Mouse (Mus musculus): ENCODE measurements around the gene Adck1. TPM values are rescaled to one million over a fixed set of nuclear protein-coding genes. Genes with fewer than 3 reads are reported as not detected.
A peak's percentile ranks its signal among the peaks of the same experiment; 100 is the strongest.

Gene Adck1
- polyA plus RNA-seq, 1 experiment from 2014 or later = 18.4 TPM

- Histone ChIP-seq H3K4me1 (replicated peaks; ENCODE audit: control insufficient read depth, insufficient read depth, low read length) (no peaks in the 10 kb centered on the region; the same call in 1 of the 2 replicates), H3K36me3 (ENCODE audit: control insufficient read depth, insufficient read depth, low read length) (no peaks in the 10 kb centered on the region), H3K27me3 (replicated peaks; ENCODE audit: control insufficient read depth, insufficient read depth, low read length) (no peaks in the 10 kb centered on the region), H3K4me3 (ENCODE audit: low read depth, low read length) (no peak overlapping the region), H3K9me3 (ENCODE audit: control insufficient read depth, low read length) (no peaks in the 10 kb centered on the region), H3K4me2 (no peak overlapping the region), H3K27ac (ENCODE audit: low read depth, low read length) (no peak overlapping the region), H3K9ac (ENCODE audit: low read depth, low read length) (no peak overlapping the region)
- DNase-seq (ENCODE audit: low spot score) = no peak
- no peak for ATAC-seq (replicated peaks; ENCODE audit: low FRiP score)
- WGBS = 66% methylated on average over 15 of the region's 15 CpGs
These were observed 76.8 kb downstream of the Adck1 start for GRCm38 (mm10) chr12:88436962-88437750.

GRCm38 (mm10) chr12:88441922-88442809 lies 81.8 kb downstream of the Adck1 start:
- Histone ChIP-seq H3K36me3 (ENCODE audit: control insufficient read depth, insufficient read depth, low read length) (no peaks in the 10 kb centered on the region; the same call in 1 of the 2 replicates), H3K9ac (ENCODE audit: low read depth, low read length) (no peak overlapping the region), H3K9me3 (ENCODE audit: control insufficient read depth, low read length) (no peaks in the 10 kb centered on the region), H3K4me1 (replicated peaks; ENCODE audit: control insufficient read depth, insufficient read depth, low read length) (no peaks in the 10 kb centered on the region; the same call in 1 of the 2 replicates), H3K27me3 (replicated peaks; ENCODE audit: control insufficient read depth, insufficient read depth, low read length) (no peaks in the 10 kb centered on the region), H3K27ac (ENCODE audit: low read depth, low read length) (no peak overlapping the region), H3K4me2 (no peak overlapping the region), H3K4me3 (ENCODE audit: low read depth, low read length) (no peak overlapping the region)
- DNase-seq (ENCODE audit: low spot score) = no peak
- 81% methylated on average over 14 of the region's 14 CpGs for WGBS
- ATAC-seq (replicated peaks; ENCODE audit: low FRiP score) = no peak

- H3K4me2 ChIP-seq = no peak overlapping the region
- ATAC-seq (replicated peaks; ENCODE audit: low FRiP score) (peak; percentile 40; the same call in 1 of the 2 replicates), DNase-seq (ENCODE audit: low spot score) (no peak)
- no peak overlapping the region for H3K4me3 ChIP-seq (ENCODE audit: low read depth, low read length)
- H3K9ac ChIP-seq (ENCODE audit: low read depth, low read length) = no peak overlapping the region
- H3K36me3 ChIP-seq (ENCODE audit: control insufficient read depth, insufficient read depth, low read length) = no peaks in the 10 kb centered on the region; the same call in 1 of the 2 replicates
- H3K9me3 ChIP-seq (ENCODE audit: control insufficient read depth, low read length) = no peaks in the 10 kb centered on the region
- no peak overlapping the region for H3K27ac ChIP-seq (ENCODE audit: low read depth, low read length)
- H3K4me1 ChIP-seq (replicated peaks; ENCODE audit: control insufficient read depth, insufficient read depth, low read length) = no peaks in the 10 kb centered on the region
- whole genome bisulfite sequencing = 89% methylated on average over 5 of the region's 5 CpGs
- H3K27me3 ChIP-seq (replicated peaks; ENCODE audit: control insufficient read depth, insufficient read depth, low read length) = no peaks in the 10 kb centered on the region
These were observed 83.7 kb downstream of the Adck1 start for GRCm38 (mm10) chr12:88444040-88444439.

GRCm38 (mm10) chr12:88445471-88445870 lies 85.1 kb downstream of the Adck1 start:
- Histone ChIP-seq H3K27me3 (replicated peaks; ENCODE audit: control insufficient read depth, insufficient read depth, low read length) (no peaks in the 10 kb centered on the region), H3K36me3 (ENCODE audit: control insufficient read depth, insufficient read depth, low read length) (no peaks in the 10 kb centered on the region; the same call in 1 of the 2 replicates)

GRCm38 (mm10) chr12:88450658-88451563 lies 90.6 kb downstream of the Adck1 start:
- Histone ChIP-seq H3K9me3 (ENCODE audit: control insufficient read depth, low read length) (no peaks in the 10 kb centered on the region), H3K27me3 (replicated peaks; ENCODE audit: control insufficient read depth, insufficient read depth, low read length) (no peaks in the 10 kb centered on the region), H3K4me1 (replicated peaks; ENCODE audit: control insufficient read depth, insufficient read depth, low read length) (no peaks in the 10 kb centered on the region), H3K27ac (ENCODE audit: low read depth, low read length) (no peak overlapping the region), H3K36me3 (ENCODE audit: control insufficient read depth, insufficient read depth, low read length) (no peaks in the 10 kb centered on the region; the same call in 1 of the 2 replicates), H3K4me3 (ENCODE audit: low read depth, low read length) (no peak overlapping the region), H3K9ac (ENCODE audit: low read depth, low read length) (no peak overlapping the region), H3K4me2 (no peak overlapping the region)
- ATAC-seq (replicated peaks; ENCODE audit: low FRiP score) (no peak), DNase-seq (ENCODE audit: low spot score) (no peak)
- 90% methylated on average over 4 of the region's 4 CpGs for WGBS

More at GRCm38 (mm10) chr12:88445471-88445870, 85.1 kb downstream of the Adck1 start:
- Histone ChIP-seq H3K27ac (ENCODE audit: low read depth, low read length) (no peak overlapping the region), H3K4me3 (ENCODE audit: low read depth, low read length) (no peak overlapping the region), H3K9ac (ENCODE audit: low read depth, low read length) (no peak overlapping the region), H3K9me3 (ENCODE audit: control insufficient read depth, low read length) (no peaks in the 10 kb centered on the region), H3K4me2 (no peak overlapping the region), H3K4me1 (replicated peaks; ENCODE audit: control insufficient read depth, insufficient read depth, low read length) (no peaks in the 10 kb centered on the region)
- WGBS = 88% methylated on average over 3 of the region's 3 CpGs
- no peak for DNase-seq (ENCODE audit: low spot score)
- ATAC-seq (replicated peaks; ENCODE audit: low FRiP score) = no peak

GRCm38 (mm10) chr12:88454701-88455410 lies 94.5 kb downstream of the Adck1 start:
- DNase-seq (ENCODE audit: low spot score) = no peak
- no peak overlapping the region for H3K4me3 ChIP-seq (ENCODE audit: low read depth, low read length)
- no peak overlapping the region for H3K9ac ChIP-seq (ENCODE audit: low read depth, low read length)
- H3K4me1 ChIP-seq (replicated peaks; ENCODE audit: control insufficient read depth, insufficient read depth, low read length) = no peaks in the 10 kb centered on the region; the same call in 1 of the 2 replicates
- H3K36me3 ChIP-seq (ENCODE audit: control insufficient read depth, insufficient read depth, low read length) = no peaks in the 10 kb centered on the region
- whole genome bisulfite sequencing = 64% methylated on average over 12 of the region's 12 CpGs
- no peaks in the 10 kb centered on the region for H3K27me3 ChIP-seq (replicated peaks; ENCODE audit: control insufficient read depth, insufficient read depth, low read length)
- no peak overlapping the region for H3K27ac ChIP-seq (ENCODE audit: low read depth, low read length)
- no peaks in the 10 kb centered on the region for H3K9me3 ChIP-seq (ENCODE audit: control insufficient read depth, low read length)
- ATAC-seq (replicated peaks; ENCODE audit: low FRiP score) = no peak
- no peak overlapping the region for H3K4me2 ChIP-seq

GRCm38 (mm10) chr12:88457021-88457420 lies 96.7 kb downstream of the Adck1 start:
- no peak overlapping the region for H3K4me3 ChIP-seq (ENCODE audit: low read depth, low read length)
- ATAC-seq (replicated peaks; ENCODE audit: low FRiP score) (no peak), DNase-seq (ENCODE audit: low spot score) (no peak)

More at GRCm38 (mm10) chr12:88457021-88457420, 96.7 kb downstream of the Adck1 start:
- H3K9ac ChIP-seq (ENCODE audit: low read depth, low read length) = no peak overlapping the region
- no peaks in the 10 kb centered on the region; the same call in 1 of the 2 replicates for H3K4me1 ChIP-seq (replicated peaks; ENCODE audit: control insufficient read depth, insufficient read depth, low read length)
- H3K9me3 ChIP-seq (ENCODE audit: control insufficient read depth, low read length) = no peaks in the 10 kb centered on the region
- 93% methylated on average over 1 of the region's 1 CpGs for WGBS
- no peak overlapping the region for H3K4me2 ChIP-seq
- H3K36me3 ChIP-seq (ENCODE audit: control insufficient read depth, insufficient read depth, low read length) = no peaks in the 10 kb centered on the region
- H3K27me3 ChIP-seq (replicated peaks; ENCODE audit: control insufficient read depth, insufficient read depth, low read length) = no peaks in the 10 kb centered on the region
- no peak overlapping the region for H3K27ac ChIP-seq (ENCODE audit: low read depth, low read length)
